ENCODE assay signal across 10 mouse cellular contexts in genomic region chr6:66987643-66988042, GRCm38 (mm10). TPM values are rescaled to one million over a fixed set of nuclear protein-coding genes. Genes with fewer than 3 reads are reported as not detected.
DNase-seq lines count a peak whose midpoint lies in the region; ATAC-seq and TF ChIP-seq lines count a peak whose summit lies in the region.
"Had no signal": no experiment of that assay in that cellular context is flagged by ENCODE, and none has a peak within 500 bp of the region (broad histone marks: within the 10 kb centered on the region; RNA-seq: fewer than 3 reads in every experiment).

No protein-coding gene starts in this region.

- no peak overlapping the region for H3K4me3 ChIP-seq in hindbrain, embryonic 11.5 days (ENCODE audit: low read depth, low read length)
- H3K4me3 ChIP-seq in hindbrain, embryonic 12.5 days: no peak overlapping the region
- H3K4me3 ChIP-seq in C2C12 (ENCODE audit: insufficient read depth, poor library complexity, severe bottlenecking): no peak overlapping the region
- H3K4me3 ChIP-seq in liver, embryonic 16.5 days (ENCODE audit: low read depth, low read length): no peak overlapping the region
- H3K4me3 ChIP-seq: embryonic facial prominence, embryonic 15.5 days; hindbrain, embryonic 15.5 days had no signal

- H3K79me3 ChIP-seq in C2C12 (ENCODE audit: low read depth): no peaks in the 10 kb centered on the region

- WGBS in hindbrain, embryonic 11.5 days: 69% methylated on average over 3 of the region's 3 CpGs
- 72% methylated on average over 3 of the region's 3 CpGs for WGBS in hindbrain, embryonic 12.5 days
- 44% methylated on average over 3 of the region's 3 CpGs for WGBS in liver, embryonic 16.5 days (ENCODE audit: insufficient replicate concordance)

- no peaks in the 10 kb centered on the region for H3K79me2 ChIP-seq in C2C12 (ENCODE audit: control insufficient read depth, insufficient read depth)

- no peak overlapping the region for H3K27ac ChIP-seq in hindbrain, embryonic 11.5 days (ENCODE audit: low read depth, low read length)
- no peak overlapping the region for H3K27ac ChIP-seq in hindbrain, embryonic 12.5 days
- H3K27ac ChIP-seq in liver, embryonic 16.5 days (ENCODE audit: low read length): no peak overlapping the region; the same call in 1 of the 2 replicates
- H3K27ac ChIP-seq: embryonic facial prominence, embryonic 15.5 days; hindbrain, embryonic 15.5 days had no signal

- no peaks in the 10 kb centered on the region for H3K9me3 ChIP-seq in hindbrain, embryonic 11.5 days (ENCODE audit: control insufficient read depth, low read length)
- no peaks in the 10 kb centered on the region for H3K9me3 ChIP-seq in hindbrain, embryonic 12.5 days (replicated peaks)
- H3K9me3 ChIP-seq in liver, embryonic 16.5 days (replicated peaks; ENCODE audit: control insufficient read depth, low read length): no peaks in the 10 kb centered on the region
- H3K9me3 ChIP-seq: embryonic facial prominence, embryonic 15.5 days; hindbrain, embryonic 15.5 days had no signal

- H3K9ac ChIP-seq in hindbrain, embryonic 11.5 days (ENCODE audit: low read depth, low read length): no peak overlapping the region
- no peak overlapping the region for H3K9ac ChIP-seq in hindbrain, embryonic 12.5 days
- H3K9ac ChIP-seq in liver, embryonic 16.5 days (ENCODE audit: low read depth, low read length): no peak overlapping the region
- H3K9ac ChIP-seq: embryonic facial prominence, embryonic 15.5 days; hindbrain, embryonic 15.5 days had no signal

- no peak overlapping the region for H3ac ChIP-seq in C2C12 (ENCODE audit: control insufficient read depth, insufficient read length, low read depth)

- H3K36me3 ChIP-seq in hindbrain, embryonic 11.5 days (ENCODE audit: control insufficient read depth, insufficient read depth, low read length): no peaks in the 10 kb centered on the region
- no peaks in the 10 kb centered on the region for H3K36me3 ChIP-seq in hindbrain, embryonic 12.5 days
- H3K36me3 ChIP-seq in C2C12 (ENCODE audit: control insufficient read depth, insufficient read depth): no peaks in the 10 kb centered on the region
- no peaks in the 10 kb centered on the region for H3K36me3 ChIP-seq in liver, embryonic 16.5 days (ENCODE audit: control insufficient read depth, insufficient read depth)
- H3K36me3 ChIP-seq: embryonic facial prominence, embryonic 15.5 days; hindbrain, embryonic 15.5 days had no signal

- no peaks in the 10 kb centered on the region for H3K4me1 ChIP-seq in hindbrain, embryonic 11.5 days (replicated peaks; ENCODE audit: control insufficient read depth, insufficient read depth, low read length)
- H3K4me1 ChIP-seq in hindbrain, embryonic 12.5 days: no peaks in the 10 kb centered on the region
- H3K4me1 ChIP-seq in liver, embryonic 16.5 days (ENCODE audit: control insufficient read depth, low read depth, low read length): peaks cover 29% of the 10 kb centered on the region
- H3K4me1 ChIP-seq: hindbrain, embryonic 15.5 days had no signal

- DNase-seq in hindbrain, embryonic 11.5 days (ENCODE audit: low spot score): no peak
- DNase-seq in heart, adult 8-10 months (ENCODE audit: low spot score): peak; percentile 71
- no peak for DNase-seq in right cerebral cortex, postnatal 10 days (ENCODE audit: low spot score in 2 of 2)
- no peak for DNase-seq in MN1 (ENCODE audit: low spot score)

- TF ChIP-seq CTCF in C2C12 (IDR thresholded peaks at IDR 0.05; ENCODE audit: control insufficient read depth, insufficient read depth, insufficient read length): no peak

- no peaks in the 10 kb centered on the region for H3K27me3 ChIP-seq in hindbrain, embryonic 11.5 days (ENCODE audit: control insufficient read depth, insufficient read depth, low read length)
- no peaks in the 10 kb centered on the region for H3K27me3 ChIP-seq in hindbrain, embryonic 12.5 days
- no peaks in the 10 kb centered on the region for H3K27me3 ChIP-seq in C2C12 (ENCODE audit: control insufficient read depth, insufficient read depth, insufficient read length)
- no peaks in the 10 kb centered on the region for H3K27me3 ChIP-seq in liver, embryonic 16.5 days (ENCODE audit: control insufficient read depth, insufficient read depth, low read depth, low read length)
- H3K27me3 ChIP-seq: embryonic facial prominence, embryonic 15.5 days; hindbrain, embryonic 15.5 days had no signal

- H3K4me2 ChIP-seq in hindbrain, embryonic 11.5 days (replicated peaks; ENCODE audit: low read depth, low read length): no peak overlapping the region
- H3K4me2 ChIP-seq in hindbrain, embryonic 12.5 days (replicated peaks): no peak overlapping the region
- no peak overlapping the region for H3K4me2 ChIP-seq in liver, embryonic 16.5 days (ENCODE audit: low read depth, low read length)
- H3K4me2 ChIP-seq: embryonic facial prominence, embryonic 15.5 days; hindbrain, embryonic 15.5 days had no signal

- ATAC-seq in hindbrain, embryonic 11.5 days (ENCODE audit: low FRiP score): 0 out of 2 replicates have a peak, but pooled peaks have one; percentile 43
- no peak for ATAC-seq in hindbrain, embryonic 12.5 days (ENCODE audit: low FRiP score)
- ATAC-seq in liver, embryonic 16.5 days (ENCODE audit: low read depth): peak; percentile 91
- no peak for ATAC-seq in megakaryocyte-erythroid progenitor cell, adult 5-6 weeks (replicated peaks; ENCODE audit: low FRiP score, low TSS enrichment, poor library complexity, severe bottlenecking)

TF ChIP-seq in C2C12, 6 proteins besides CTCF, POLR2A, EP300 and RAD21:
- TF ChIP-seq MYOD1 (IDR thresholded peaks at IDR 0.05; ENCODE audit: control insufficient read depth, insufficient read length, low read depth) (peak; percentile 99), FOSL1 (IDR thresholded peaks at IDR 0.05; ENCODE audit: insufficient read depth, low read length, poor library complexity, severe bottlenecking) (peak; percentile 64), MAX (IDR thresholded peaks at IDR 0.05) (no peak), USF1 (IDR thresholded peaks at IDR 0.05; ENCODE audit: low read depth) (no peak)

RNA-seq across cellular contexts. Expression of gene Gadd45a, which starts 49.6 kb away (rescaled TPM):
- 17.7 and 19.8 TPM in 2 replicates for polyA plus RNA-seq in hindbrain, embryonic 11.5 days (2014; fragmentation: Nextera tagmentation; extraction: Ambion mirVana)
- polyA plus RNA-seq in hindbrain, embryonic 12.5 days (2016; fragmentation: Nextera tagmentation; extraction: Ambion mirVana): 25.0 and 30.3 TPM in 2 replicates
- polyA plus RNA-seq in C2C12 (2012; fragmentation: generic; extraction: Trizol): 16.8 TPM
- 10 to 100 TPM; 13.8 to 30.6 (median 20.8) TPM for total RNA-seq in heart, adult 8-10 months (2022)
- polyA plus RNA-seq in liver, embryonic 16.5 days (2015; fragmentation: Nextera tagmentation; extraction: Ambion mirVana): 54.4 and 56.6 TPM in 2 replicates
- 40.4 and 43.7 TPM in 2 replicates for total RNA-seq in megakaryocyte-erythroid progenitor cell, adult 5-6 weeks (2014; fragmentation: Nextera tagmentation)
- 94.9 and 97.9 TPM in 2 replicates for total RNA-seq in megakaryocyte-erythroid progenitor cell, adult 5-6 weeks (2017)

Comparison
In these comparisons a context has a peak if more than half of its experiments do, and no peak if none do; other contexts are left out.
1. ATAC-seq: peak in hindbrain, embryonic 11.5 days (single experiment) and liver, embryonic 16.5 days (single experiment); none in hindbrain, embryonic 12.5 days (single experiment) and megakaryocyte-erythroid progenitor cell, adult 5-6 weeks (single experiment).